Mouse (Mus musculus): Measurements from ENCODE around the gene Rexo1. TPM values are rescaled to one million over a fixed set of nuclear protein-coding genes. Genes with fewer than 3 reads are reported as not detected.
"Not testable (repeated sequence)": the region's sequence is repeated elsewhere in the genome, so short reads cannot be mapped to it uniquely, and the experiment has no call there.

The Rexo1 gene
- polyA plus RNA-seq (2014; fragmentation: Nextera tagmentation; extraction: Ambion mirVana) = 21.6 and 23.5 TPM in 2 replicates

GRCm38 (mm10) chr10:80561116-80561944, at the start of gene Rexo1:
TSS of gene Rexo1 (minus strand) at chr10:80561560.
- no peaks in the 10 kb centered on the region for H3K27me3 ChIP-seq (ENCODE audit: control insufficient read depth, insufficient read depth, low read length)
- peak within 1 kb of the TSS; percentile 84 for H3K4me3 ChIP-seq (ENCODE audit: low read depth, low read length)
- under 1% methylated on average over 66 of the region's 72 CpGs for WGBS
- peak within 1 kb of the TSS; percentile 84 for H3K4me2 ChIP-seq
- peak within 1 kb of the TSS; percentile 91 for H3K9ac ChIP-seq (ENCODE audit: low read length)
- H3K36me3 ChIP-seq (ENCODE audit: control insufficient read depth, insufficient read depth, low read length) = no peaks in the 10 kb centered on the region
- peaks cover 16% of the 10 kb centered on the region for H3K4me1 ChIP-seq (ENCODE audit: control insufficient read depth, insufficient read depth, low read length)
- H3K9me3 ChIP-seq (ENCODE audit: control insufficient read depth, low read length) = no peaks in the 10 kb centered on the region
- peak; percentile 99 for DNase-seq (ENCODE audit: low spot score, missing footprints)
- ATAC-seq (ENCODE audit: low FRiP score) = peak; percentile 82
- peak within 1 kb of the TSS; percentile 81 for H3K27ac ChIP-seq (ENCODE audit: low read depth, low read length)

GRCm38 (mm10) chr10:80611024-80611423, 49.7 kb upstream of the Rexo1 start:
- Histone ChIP-seq H3K27ac (ENCODE audit: low read depth, low read length) (no peak overlapping the region), H3K4me3 (ENCODE audit: low read depth, low read length) (no peak overlapping the region), H3K9ac (ENCODE audit: low read length) (no peak overlapping the region), H3K27me3 (ENCODE audit: control insufficient read depth, insufficient read depth, low read length) (no peaks in the 10 kb centered on the region), H3K9me3 (ENCODE audit: control insufficient read depth, low read length) (no peaks in the 10 kb centered on the region), H3K36me3 (ENCODE audit: control insufficient read depth, insufficient read depth, low read length) (peaks cover 24% of the 10 kb centered on the region), H3K4me2 (no peak overlapping the region), H3K4me1 (ENCODE audit: control insufficient read depth, insufficient read depth, low read length) (no peaks in the 10 kb centered on the region)
- peak; percentile 28; the same call in 1 of the 2 replicates for ATAC-seq (ENCODE audit: low FRiP score)
- 78% methylated on average over 4 of the region's 4 CpGs for WGBS
- peak; percentile 88 for DNase-seq (ENCODE audit: low spot score, missing footprints)

- DNase-seq (ENCODE audit: low spot score, missing footprints) (no peak), ATAC-seq (ENCODE audit: low FRiP score) (no peak)
- Histone ChIP-seq H3K4me1 (ENCODE audit: control insufficient read depth, insufficient read depth, low read length) (no peaks in the 10 kb centered on the region), H3K36me3 (ENCODE audit: control insufficient read depth, insufficient read depth, low read length) (peaks cover 21% of the 10 kb centered on the region), H3K9me3 (ENCODE audit: control insufficient read depth, low read length) (no peaks in the 10 kb centered on the region), H3K27me3 (ENCODE audit: control insufficient read depth, insufficient read depth, low read length) (no peaks in the 10 kb centered on the region), H3K4me2 (no peak overlapping the region), H3K9ac (ENCODE audit: low read length) (no peak overlapping the region), H3K4me3 (ENCODE audit: low read depth, low read length) (no peak overlapping the region), H3K27ac (ENCODE audit: low read depth, low read length) (no peak overlapping the region)
- 92% methylated on average over 9 of the region's 9 CpGs for WGBS
Measured at GRCm38 (mm10) chr10:80610116-80610785, 48.9 kb upstream of the Rexo1 start.

- Histone ChIP-seq H3K9me3 (ENCODE audit: control insufficient read depth, low read length) (no peaks in the 10 kb centered on the region), H3K4me1 (ENCODE audit: control insufficient read depth, insufficient read depth, low read length) (no peaks in the 10 kb centered on the region), H3K9ac (ENCODE audit: low read length) (no peak overlapping the region), H3K4me3 (ENCODE audit: low read depth, low read length) (no peak overlapping the region), H3K36me3 (ENCODE audit: control insufficient read depth, insufficient read depth, low read length) (peaks cover 19% of the 10 kb centered on the region), H3K27me3 (ENCODE audit: control insufficient read depth, insufficient read depth, low read length) (no peaks in the 10 kb centered on the region), H3K27ac (ENCODE audit: low read depth, low read length) (no peak overlapping the region), H3K4me2 (no peak overlapping the region)
- 91% methylated on average over 10 of the region's 10 CpGs for WGBS
- DNase-seq (ENCODE audit: low spot score, missing footprints) (no peak), ATAC-seq (ENCODE audit: low FRiP score) (no peak)
Measured at GRCm38 (mm10) chr10:80609269-80609924, 48.0 kb upstream of the Rexo1 start.

GRCm38 (mm10) chr10:80608435-80608834, 47.1 kb upstream of the Rexo1 start:
- Histone ChIP-seq H3K9me3 (ENCODE audit: control insufficient read depth, low read length) (no peaks in the 10 kb centered on the region), H3K4me1 (ENCODE audit: control insufficient read depth, insufficient read depth, low read length) (peaks cover 7% of the 10 kb centered on the region), H3K27ac (ENCODE audit: low read depth, low read length) (no peak overlapping the region), H3K4me3 (ENCODE audit: low read depth, low read length) (no peak overlapping the region), H3K4me2 (no peak overlapping the region), H3K27me3 (ENCODE audit: control insufficient read depth, insufficient read depth, low read length) (no peaks in the 10 kb centered on the region), H3K36me3 (ENCODE audit: control insufficient read depth, insufficient read depth, low read length) (peaks cover 17% of the 10 kb centered on the region), H3K9ac (ENCODE audit: low read length) (no peak overlapping the region)
- ATAC-seq (ENCODE audit: low FRiP score) = no peak
- no peak for DNase-seq (ENCODE audit: low spot score, missing footprints)
- WGBS = 89% methylated on average over 3 of the region's 3 CpGs

- peaks cover 14% of the 10 kb centered on the region for H3K4me1 ChIP-seq (ENCODE audit: control insufficient read depth, insufficient read depth, low read length)
- 96% methylated on average over 34 of the region's 34 CpGs for WGBS
- ATAC-seq (ENCODE audit: low FRiP score) = no peak
- H3K36me3 ChIP-seq (ENCODE audit: control insufficient read depth, insufficient read depth, low read length) = peaks cover 17% of the 10 kb centered on the region
- DNase-seq (ENCODE audit: low spot score, missing footprints) = no peak
- no peak overlapping the region for H3K4me3 ChIP-seq (ENCODE audit: low read depth, low read length)
- H3K9ac ChIP-seq (ENCODE audit: low read length) = no peak overlapping the region
- no peak overlapping the region for H3K4me2 ChIP-seq
- H3K27me3 ChIP-seq (ENCODE audit: control insufficient read depth, insufficient read depth, low read length) = no peaks in the 10 kb centered on the region
- no peak overlapping the region for H3K27ac ChIP-seq (ENCODE audit: low read depth, low read length)
- no peaks in the 10 kb centered on the region for H3K9me3 ChIP-seq (ENCODE audit: control insufficient read depth, low read length)
Measured at GRCm38 (mm10) chr10:80606737-80607350, 45.5 kb upstream of the Rexo1 start.

GRCm38 (mm10) chr10:80606306-80606705, 44.9 kb upstream of the Rexo1 start:
- ATAC-seq (ENCODE audit: low FRiP score) (no peak), DNase-seq (ENCODE audit: low spot score, missing footprints) (peak; percentile 33)
- no peak overlapping the region for H3K9ac ChIP-seq (ENCODE audit: low read length)
- no peak overlapping the region for H3K4me3 ChIP-seq (ENCODE audit: low read depth, low read length)
- WGBS = 93% methylated on average over 23 of the region's 23 CpGs
- peaks cover 17% of the 10 kb centered on the region for H3K36me3 ChIP-seq (ENCODE audit: control insufficient read depth, insufficient read depth, low read length)
- H3K9me3 ChIP-seq (ENCODE audit: control insufficient read depth, low read length) = no peaks in the 10 kb centered on the region
- H3K27ac ChIP-seq (ENCODE audit: low read depth, low read length) = no peak overlapping the region
- no peak overlapping the region for H3K4me2 ChIP-seq
- H3K27me3 ChIP-seq (ENCODE audit: control insufficient read depth, insufficient read depth, low read length) = no peaks in the 10 kb centered on the region
- H3K4me1 ChIP-seq (ENCODE audit: control insufficient read depth, insufficient read depth, low read length) = peaks cover 14% of the 10 kb centered on the region

- H3K27ac ChIP-seq (ENCODE audit: low read depth, low read length); H3K27me3 ChIP-seq (ENCODE audit: control insufficient read depth, insufficient read depth, low read length); ATAC-seq (ENCODE audit: low FRiP score); H3K9ac ChIP-seq (ENCODE audit: low read length); H3K4me3 ChIP-seq (ENCODE audit: low read depth, low read length); H3K4me2 ChIP-seq; H3K9me3 ChIP-seq (ENCODE audit: control insufficient read depth, low read length); DNase-seq (ENCODE audit: low spot score, missing footprints): not testable (repeated sequence)
- peaks cover 17% of the 10 kb centered on the region for H3K36me3 ChIP-seq (ENCODE audit: control insufficient read depth, insufficient read depth, low read length)
- peaks cover 14% of the 10 kb centered on the region for H3K4me1 ChIP-seq (ENCODE audit: control insufficient read depth, insufficient read depth, low read length)
- 63% methylated on average over 2 of the region's 4 CpGs for WGBS
Measured at GRCm38 (mm10) chr10:80605721-80606120, 44.4 kb upstream of the Rexo1 start, which contains the start of gene Gm49322. TSS of gene Gm49322 (plus strand) at chr10:80606021.
